Mouse (Mus musculus) liver, embryonic 15.5 days (tissue): ENCODE measurements at regions not wholly inside any gene's neighbourhood (a gene's known extent, or its start where the extent isn't known, plus 50 kb on each side); places are given as distances from the start of the nearest gene placed in this dataset.

Experiments
- ATAC-seq: fragments of 200-750 bp; cut with Nextera tagmentation; 2 replicates; pipeline ENCODE4 v1.8.0; 2017; ENCODE audit warnings: moderate number of reproducible peaks, mild to moderate bottlenecking, moderate library complexity; ENCODE audit not compliant: insufficient read depth
- H3K27ac ChIP-seq: fragments of 300-500 bp; sonication (generic); replicated peaks from 2 replicates; pipeline ENCODE4 v1.5.1; 2015; ENCODE audit warnings: mild to moderate bottlenecking, inconsistent platforms
- H3K27me3 ChIP-seq: fragments of 300-500 bp; sonication (generic); 2 replicates; pipeline ENCODE4 v1.6.1; 2015; ENCODE audit warnings: mild to moderate bottlenecking, inconsistent platforms
- H3K36me3 ChIP-seq: fragments of 300-500 bp; sonication (generic); replicated peaks from 2 replicates; pipeline ENCODE4 v1.6.1; 2015; ENCODE audit warnings: moderate library complexity, mild to moderate bottlenecking, inconsistent platforms
- H3K4me1 ChIP-seq: fragments of 300-500 bp; sonication (generic); replicated peaks from 2 replicates; pipeline ENCODE4 v1.6.1; 2015; ENCODE audit warnings: inconsistent platforms
- H3K4me2 ChIP-seq: fragments of 300-500 bp; sonication (generic); 2 replicates; pipeline ENCODE4 v1.6.1; 2015; ENCODE audit warnings: moderate library complexity, mild to moderate bottlenecking, inconsistent platforms
- H3K4me3 ChIP-seq: fragments of 300-500 bp; sonication (generic); replicated peaks from 2 replicates; pipeline ENCODE4 v1.5.1; 2015; ENCODE audit warnings: mild to moderate bottlenecking, inconsistent platforms
- H3K9ac ChIP-seq: fragments of 300-500 bp; sonication (generic); 2 replicates; pipeline ENCODE4 v1.6.1; 2015; ENCODE audit warnings: moderate library complexity, mild to moderate bottlenecking, inconsistent platforms
- H3K9me3 ChIP-seq: fragments of 300-500 bp; sonication (generic); replicated peaks from 2 replicates; pipeline ENCODE4 v1.6.1; 2016; ENCODE audit warnings: inconsistent platforms
- WGBS: fragments of 180-500 bp; shearing (Covaris S2); methylation state at CpG from one replicate; pipeline ENCODE4 v1.1.7; 2015; ENCODE audit warnings: mixed read lengths; ENCODE audit not compliant: insufficient replicate concordance; 5-methylcytosine and 5-hydroxymethylcytosine counted together

- WGBS = 59% methylated on average over 1 of the region's 1 CpGs
- Histone ChIP-seq H3K4me2 (no peak overlapping the region), H3K27me3 (no peaks in the 10 kb centered on the region), H3K27ac (no peak overlapping the region), H3K9me3 (no peaks in the 10 kb centered on the region), H3K36me3 (no peaks in the 10 kb centered on the region), H3K4me3 (no peak overlapping the region), H3K9ac (no peak overlapping the region), H3K4me1 (no peaks in the 10 kb centered on the region)
- no peak for ATAC-seq
Observed at GRCm38 (mm10) chr5:28679761-28680160, 212.7 kb upstream of the Shh start.

DNA sequence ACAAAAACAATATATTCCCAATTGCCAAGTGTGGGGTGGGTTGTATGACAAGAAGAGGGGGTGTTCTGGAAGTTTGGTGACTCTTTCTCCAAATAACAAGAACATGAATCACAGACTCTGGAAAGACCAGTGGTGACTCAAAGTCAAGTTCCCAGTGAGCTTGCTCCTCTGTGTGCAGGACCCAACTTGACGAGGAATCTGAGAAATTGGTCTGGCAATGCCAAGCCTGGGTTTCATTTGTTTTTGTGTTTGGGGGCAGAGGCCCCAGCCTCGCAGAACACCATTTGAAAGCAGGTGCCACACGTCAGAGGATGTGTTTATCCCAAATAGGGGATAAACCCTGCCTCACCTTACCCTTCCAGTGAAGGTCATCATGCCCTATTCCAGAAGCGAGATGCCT lies 163.1 kb upstream of the Shh start:
- H3K27ac ChIP-seq = no peak overlapping the region
- WGBS = 57% methylated on average over 4 of the region's 4 CpGs

GRCm38 (mm10) chr5:28611885-28612284 lies 144.8 kb upstream of the Shh start:
- Histone ChIP-seq H3K4me2 (no peak overlapping the region), H3K27ac (no peak overlapping the region), H3K9me3 (no peaks in the 10 kb centered on the region), H3K4me1 (no peaks in the 10 kb centered on the region), H3K9ac (no peak overlapping the region), H3K27me3 (no peaks in the 10 kb centered on the region), H3K4me3 (no peak overlapping the region), H3K36me3 (no peaks in the 10 kb centered on the region)
- ATAC-seq = no peak
- WGBS = 73% methylated on average over 3 of the region's 3 CpGs

More for the DNA sequence above, 163.1 kb upstream of the Shh start:
- Histone ChIP-seq H3K9me3 (no peaks in the 10 kb centered on the region), H3K4me1 (no peaks in the 10 kb centered on the region), H3K27me3 (no peaks in the 10 kb centered on the region), H3K4me2 (no peak overlapping the region), H3K36me3 (no peaks in the 10 kb centered on the region), H3K9ac (no peak overlapping the region), H3K4me3 (no peak overlapping the region)
- no peak for ATAC-seq

- Histone ChIP-seq H3K9ac (no peak overlapping the region), H3K27me3 (no peaks in the 10 kb centered on the region), H3K4me2 (no peak overlapping the region), H3K4me3 (no peak overlapping the region), H3K4me1 (no peaks in the 10 kb centered on the region), H3K9me3 (no peaks in the 10 kb centered on the region), H3K27ac (no peak overlapping the region), H3K36me3 (no peaks in the 10 kb centered on the region)
- 29% methylated on average over 1 of the region's 1 CpGs for WGBS
- ATAC-seq = no peak
Observed at GRCm38 (mm10) chr5:28596537-28597314, 129.7 kb upstream of the Shh start.

GRCm38 (mm10) chr5:28571347-28571998 lies 104.4 kb upstream of the Shh start:
- Histone ChIP-seq H3K27me3 (no peaks in the 10 kb centered on the region), H3K9ac (no peak overlapping the region), H3K27ac (no peak overlapping the region), H3K4me2 (no peak overlapping the region), H3K36me3 (no peaks in the 10 kb centered on the region), H3K4me3 (no peak overlapping the region), H3K4me1 (no peaks in the 10 kb centered on the region), H3K9me3 (no peaks in the 10 kb centered on the region)
- WGBS = 52% methylated on average over 5 of the region's 5 CpGs
- ATAC-seq = no peak

- Histone ChIP-seq H3K27ac (no peak overlapping the region), H3K9me3 (no peaks in the 10 kb centered on the region), H3K4me2 (no peak overlapping the region), H3K4me1 (no peaks in the 10 kb centered on the region), H3K36me3 (no peaks in the 10 kb centered on the region), H3K4me3 (no peak overlapping the region), H3K9ac (no peak overlapping the region), H3K27me3 (no peaks in the 10 kb centered on the region)
- no peak for ATAC-seq
Observed at GRCm38 (mm10) chr5:28568417-28568816, 101.4 kb upstream of the Shh start.

GRCm38 (mm10) chr5:28567341-28567905 lies 100.4 kb upstream of the Shh start:
- no peak overlapping the region for H3K4me2 ChIP-seq
- no peaks in the 10 kb centered on the region for H3K27me3 ChIP-seq
- H3K4me3 ChIP-seq = no peak overlapping the region
- H3K36me3 ChIP-seq = no peaks in the 10 kb centered on the region
- no peaks in the 10 kb centered on the region for H3K9me3 ChIP-seq
- H3K4me1 ChIP-seq = no peaks in the 10 kb centered on the region
- no peak overlapping the region for H3K27ac ChIP-seq
- no peak for ATAC-seq
- no peak overlapping the region for H3K9ac ChIP-seq
- WGBS = 63% methylated on average over 5 of the region's 5 CpGs

DNA sequence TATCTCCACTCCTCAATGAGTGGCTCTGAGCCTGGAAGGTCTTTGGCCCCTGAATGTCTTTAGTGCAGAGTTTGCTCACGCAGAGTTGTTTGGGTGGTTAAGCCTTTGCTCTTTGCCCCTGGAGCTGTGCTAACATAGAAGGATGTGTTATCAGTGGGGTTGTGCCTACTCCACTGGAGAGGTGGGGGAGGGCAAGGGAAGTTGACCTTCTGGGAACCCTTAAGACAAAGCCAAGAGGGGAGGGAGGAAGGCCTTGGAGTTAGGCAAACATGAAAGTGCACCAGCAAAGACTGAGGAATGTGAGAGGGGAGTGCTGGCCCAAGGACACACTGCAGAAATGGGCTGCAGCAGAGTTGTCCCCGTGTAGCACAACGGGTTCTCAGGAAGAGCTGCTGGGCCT lies 96.3 kb upstream of the Shh start:
- Histone ChIP-seq H3K4me3 (no peak overlapping the region), H3K9me3 (no peaks in the 10 kb centered on the region), H3K27me3 (no peaks in the 10 kb centered on the region), H3K4me2 (no peak overlapping the region), H3K27ac (0 out of 2 replicates have a peak overlapping the region, but pooled peaks have one; percentile 33), H3K36me3 (no peaks in the 10 kb centered on the region), H3K4me1 (no peaks in the 10 kb centered on the region), H3K9ac (no peak overlapping the region)
- peak; percentile 80 for ATAC-seq
- WGBS = 36% methylated on average over 3 of the region's 3 CpGs

DNA sequence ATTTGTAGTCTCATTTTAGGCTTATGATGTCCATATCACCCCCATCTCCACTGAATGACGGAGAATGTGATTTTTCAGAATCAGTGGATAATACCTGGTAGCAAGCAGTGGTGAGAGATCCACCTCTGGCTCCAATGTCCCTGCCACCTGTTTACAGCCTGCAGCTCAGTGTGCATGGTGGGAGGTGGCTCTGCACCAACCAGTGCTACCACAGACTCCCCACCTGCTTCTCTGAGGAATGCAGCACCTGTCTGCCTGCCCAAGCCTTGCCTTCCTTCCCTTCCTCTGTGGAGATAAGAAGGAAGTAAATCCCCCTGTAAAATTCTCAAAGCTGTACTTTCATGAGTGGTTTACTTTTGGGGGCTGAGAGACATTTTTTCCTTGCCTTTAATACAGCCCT lies 95.9 kb upstream of the Shh start:
- 48% methylated on average over 1 of the region's 1 CpGs for WGBS
- no peak overlapping the region for H3K9ac ChIP-seq
- no peaks in the 10 kb centered on the region for H3K4me1 ChIP-seq
- no peaks in the 10 kb centered on the region for H3K36me3 ChIP-seq
- H3K9me3 ChIP-seq = no peaks in the 10 kb centered on the region
- no peaks in the 10 kb centered on the region for H3K27me3 ChIP-seq
- H3K4me3 ChIP-seq = no peak overlapping the region
- no peak overlapping the region for H3K27ac ChIP-seq
- ATAC-seq = peak; percentile 31; the same call in 1 of the 2 replicates
- no peak overlapping the region for H3K4me2 ChIP-seq

DNA sequence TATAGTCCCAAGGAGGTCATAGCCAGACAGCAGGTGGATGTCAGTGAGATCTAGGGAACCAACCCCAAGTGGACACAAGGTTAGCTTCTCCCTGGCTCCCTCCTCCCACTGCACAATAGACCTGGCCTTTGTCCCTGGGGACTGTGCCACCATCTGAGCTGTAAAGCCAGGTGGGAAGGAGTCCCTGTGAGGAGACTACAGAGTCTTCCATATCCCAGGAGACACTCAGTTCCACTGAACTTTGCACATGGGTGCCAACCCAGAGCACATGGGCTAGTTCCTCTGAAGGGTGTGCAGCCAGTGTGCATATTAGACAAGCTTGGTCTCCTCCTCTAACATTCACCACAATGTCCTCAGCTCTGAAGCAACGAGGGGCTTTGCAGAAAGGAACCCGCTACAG lies 86.5 kb upstream of the Shh start:
- ATAC-seq = no peak
- Histone ChIP-seq H3K4me1 (no peaks in the 10 kb centered on the region), H3K4me2 (no peak overlapping the region), H3K27me3 (no peaks in the 10 kb centered on the region), H3K9ac (no peak overlapping the region), H3K36me3 (no peaks in the 10 kb centered on the region), H3K9me3 (no peaks in the 10 kb centered on the region), H3K4me3 (no peak overlapping the region), H3K27ac (no peak overlapping the region)
- WGBS = 70% methylated on average over 2 of the region's 2 CpGs

DNA sequence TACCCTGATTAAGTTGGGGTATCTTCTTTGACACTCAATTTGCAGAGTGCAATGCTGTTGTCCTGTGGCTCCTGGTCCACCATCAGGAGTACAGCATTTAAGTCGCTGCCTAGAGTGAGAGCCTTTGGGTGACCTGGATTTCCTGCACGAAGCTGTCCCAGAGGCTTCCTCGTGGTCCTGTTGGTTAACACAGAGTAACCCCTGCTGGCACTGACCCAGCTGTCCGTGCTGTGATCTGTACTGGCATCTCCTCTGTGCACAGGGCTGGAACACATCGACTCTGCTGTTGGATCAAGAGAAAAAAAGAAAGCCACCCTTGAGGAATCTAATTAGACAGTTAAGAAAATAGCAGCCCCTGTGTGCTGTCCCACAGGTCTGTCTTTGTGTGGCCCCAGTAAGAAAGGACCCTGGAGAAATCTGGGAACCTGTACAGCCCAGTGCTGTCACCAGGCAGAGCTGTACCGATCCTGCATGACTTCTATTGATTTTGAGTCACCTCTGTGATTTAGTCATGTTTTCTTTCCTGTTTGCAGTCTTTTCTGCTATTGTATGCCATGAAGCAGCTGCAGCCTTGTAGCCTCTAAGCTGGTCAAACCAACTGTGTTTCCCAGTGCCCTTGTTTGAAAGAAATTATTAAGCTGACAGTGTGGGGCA lies 63.3 kb upstream of the Shh start:
- no peak overlapping the region for H3K9ac ChIP-seq
- H3K36me3 ChIP-seq = no peaks in the 10 kb centered on the region
- WGBS = 39% methylated on average over 6 of the region's 6 CpGs
- no peaks in the 10 kb centered on the region for H3K27me3 ChIP-seq
- H3K4me2 ChIP-seq = no peak overlapping the region
- H3K27ac ChIP-seq = no peak overlapping the region
- H3K4me1 ChIP-seq = no peaks in the 10 kb centered on the region
- no peak for ATAC-seq
- H3K9me3 ChIP-seq = no peaks in the 10 kb centered on the region
- no peak overlapping the region for H3K4me3 ChIP-seq
